Mouse (Mus musculus) c-Kit-negative CD71-positive TER-119-positive erythroid progenitor cells, embryonic 14.5 days (primary cell): ENCODE results near the gene Gm14435.
"Not testable (repeated sequence)": the region's sequence is repeated elsewhere in the genome, so short reads cannot be mapped to it uniquely, and the experiment has no call there.

Experiments
- DNase-seq: peaks from one replicate; pipeline ENCODE4 v3.0.0-alpha.2; 2013; ENCODE audit warnings: low read depth, low spot score

Gm14435 gene

DNA sequence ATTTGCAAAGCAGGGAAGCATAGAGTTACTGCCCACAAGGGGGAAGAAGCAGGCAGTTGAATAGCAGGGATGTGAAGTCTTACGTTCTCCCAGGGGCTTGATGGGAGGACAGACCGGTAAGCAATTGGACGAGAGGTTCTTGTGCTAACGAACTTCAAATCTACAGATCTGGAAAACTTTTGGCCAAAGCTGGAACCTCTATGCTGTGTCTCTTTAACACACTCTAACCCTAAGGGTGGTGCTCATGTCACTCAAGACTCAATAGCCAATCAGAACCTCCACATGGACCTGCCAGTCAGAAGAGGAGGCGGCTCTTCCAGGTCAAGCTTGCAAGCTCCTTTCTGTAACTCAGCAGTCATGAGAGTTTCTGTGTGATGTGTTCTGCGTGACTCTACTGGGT is at the start of gene Gm14435:
TSS of gene Gm14435 (plus strand) at position 301 of the 400 bp plus-strand sequence.
- not testable (repeated sequence) for DNase-seq
